Mouse (Mus musculus): ENCODE measurements around the gene Apom. TPM values are rescaled to one million over a fixed set of nuclear protein-coding genes. Genes with fewer than 3 reads are reported as not detected.

The Apom gene
- polyA plus RNA-seq, 1 experiment from 2014 or later: 0.19 TPM

- H3K9me3 ChIP-seq (ENCODE audit: low read length): no peaks in the 10 kb centered on the region
- no peaks in the 10 kb centered on the region for H3K36me3 ChIP-seq (ENCODE audit: insufficient read depth, low read length)
- H3K4me1 ChIP-seq (ENCODE audit: insufficient read depth, low read depth, low read length): no peaks in the 10 kb centered on the region
- no peak for ATAC-seq
- H3K27ac ChIP-seq (ENCODE audit: low read length): no peak overlapping the region
- WGBS: 54% methylated on average over 3 of the region's 3 CpGs
- no peak for TF ChIP-seq EP300 (IDR thresholded peaks at IDR 0.05)
- no peak for TF ChIP-seq CTCF (IDR thresholded peaks at IDR 0.05)
- H3K9ac ChIP-seq (replicated peaks; ENCODE audit: low read depth): no peak overlapping the region
- no peak overlapping the region for H3K4me3 ChIP-seq (ENCODE audit: low read depth, low read length)
- DNase-seq (ENCODE audit: low spot score): no peak
- H3K4me2 ChIP-seq (replicated peaks; ENCODE audit: low read depth, low read length): no peak overlapping the region
- no peaks in the 10 kb centered on the region for H3K27me3 ChIP-seq (replicated peaks; ENCODE audit: insufficient read depth, low read length)
These were observed 47.8 kb downstream of the Apom start for GRCm38 (mm10) chr17:35083929-35084497.

DNA sequence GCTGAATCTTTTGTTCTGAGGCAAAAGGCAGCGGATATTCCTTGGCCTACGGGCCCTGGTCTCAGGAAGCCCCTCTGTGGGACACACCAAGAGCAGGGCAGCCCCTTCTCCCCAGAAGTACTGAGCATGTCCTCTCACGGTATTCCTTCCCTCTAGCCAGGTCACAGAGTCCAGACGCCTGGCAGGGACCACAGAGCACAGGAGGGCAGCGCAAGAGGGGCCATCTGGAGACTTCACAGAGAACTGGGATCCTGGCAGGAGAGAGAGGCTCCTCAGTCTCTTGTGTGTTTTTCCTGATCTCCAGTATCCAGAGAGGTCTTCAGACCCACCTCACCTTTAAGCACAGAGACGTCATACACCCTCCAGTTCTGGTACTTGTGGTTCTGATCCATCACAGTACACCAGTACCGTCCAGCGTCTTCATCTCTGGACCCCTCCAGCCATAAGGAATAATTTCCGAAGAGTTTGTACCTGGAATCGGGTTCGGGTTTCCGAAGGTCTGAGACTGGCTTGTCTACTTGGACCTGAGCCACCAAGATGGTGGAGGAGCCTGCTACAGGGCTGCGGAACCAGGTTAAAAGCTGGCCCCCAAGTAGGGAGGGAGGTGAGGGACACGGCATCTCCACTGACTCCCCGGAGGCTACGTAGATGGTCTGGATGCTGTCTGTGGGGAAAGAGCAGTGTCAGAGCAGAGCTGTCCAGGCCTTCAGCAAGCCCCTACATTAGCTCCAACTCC, 48.8 kb downstream of the Apom start:
- Histone ChIP-seq H3K27ac (ENCODE audit: low read length) (no peak overlapping the region), H3K4me2 (replicated peaks; ENCODE audit: low read depth, low read length) (no peak overlapping the region), H3K4me1 (ENCODE audit: insufficient read depth, low read depth, low read length) (no peaks in the 10 kb centered on the region), H3K36me3 (ENCODE audit: insufficient read depth, low read length) (no peaks in the 10 kb centered on the region), H3K27me3 (replicated peaks; ENCODE audit: insufficient read depth, low read length) (no peaks in the 10 kb centered on the region), H3K4me3 (ENCODE audit: low read depth, low read length) (no peak overlapping the region), H3K9me3 (ENCODE audit: low read length) (no peaks in the 10 kb centered on the region), H3K9ac (replicated peaks; ENCODE audit: low read depth) (no peak overlapping the region)
- 81% methylated on average over 16 of the region's 16 CpGs for WGBS
- TF ChIP-seq CTCF (IDR thresholded peaks at IDR 0.05): no peak
- TF ChIP-seq EP300 (IDR thresholded peaks at IDR 0.05): no peak
- DNase-seq (ENCODE audit: low spot score): no peak
- no peak for ATAC-seq

GRCm38 (mm10) chr17:35080710-35081109, 51.1 kb downstream of the Apom start:
- no peaks in the 10 kb centered on the region for H3K9me3 ChIP-seq (ENCODE audit: low read length)
- H3K9ac ChIP-seq (replicated peaks; ENCODE audit: low read depth): no peak overlapping the region
- WGBS: 85% methylated on average over 4 of the region's 4 CpGs
- H3K4me3 ChIP-seq (ENCODE audit: low read depth, low read length): no peak overlapping the region
- DNase-seq (ENCODE audit: low spot score) (no peak), ATAC-seq (no peak)
- H3K36me3 ChIP-seq (ENCODE audit: insufficient read depth, low read length): no peaks in the 10 kb centered on the region
- no peaks in the 10 kb centered on the region for H3K4me1 ChIP-seq (ENCODE audit: insufficient read depth, low read depth, low read length)
- H3K27me3 ChIP-seq (replicated peaks; ENCODE audit: insufficient read depth, low read length): no peaks in the 10 kb centered on the region
- H3K4me2 ChIP-seq (replicated peaks; ENCODE audit: low read depth, low read length): no peak overlapping the region
- H3K27ac ChIP-seq (ENCODE audit: low read length): no peak overlapping the region
- TF ChIP-seq EP300 (IDR thresholded peaks at IDR 0.05): no peak
- TF ChIP-seq CTCF (IDR thresholded peaks at IDR 0.05): no peak

GRCm38 (mm10) chr17:35080248-35080647, 51.6 kb downstream of the Apom start:
- Histone ChIP-seq H3K9ac (replicated peaks; ENCODE audit: low read depth) (no peak overlapping the region), H3K4me2 (replicated peaks; ENCODE audit: low read depth, low read length) (no peak overlapping the region), H3K27me3 (replicated peaks; ENCODE audit: insufficient read depth, low read length) (no peaks in the 10 kb centered on the region), H3K36me3 (ENCODE audit: insufficient read depth, low read length) (no peaks in the 10 kb centered on the region), H3K4me1 (ENCODE audit: insufficient read depth, low read depth, low read length) (no peaks in the 10 kb centered on the region), H3K27ac (ENCODE audit: low read length) (no peak overlapping the region), H3K4me3 (ENCODE audit: low read depth, low read length) (no peak overlapping the region), H3K9me3 (ENCODE audit: low read length) (no peaks in the 10 kb centered on the region)
- ATAC-seq: no peak
- no peak for DNase-seq (ENCODE audit: low spot score)
- 54% methylated on average over 6 of the region's 6 CpGs for WGBS
- no peak for TF ChIP-seq CTCF (IDR thresholded peaks at IDR 0.05)
- TF ChIP-seq EP300 (IDR thresholded peaks at IDR 0.05): no peak

GRCm38 (mm10) chr17:35079778-35080177, 52.1 kb downstream of the Apom start:
- no peak for ATAC-seq

More at GRCm38 (mm10) chr17:35079778-35080177, 52.1 kb downstream of the Apom start:
- H3K4me1 ChIP-seq (ENCODE audit: insufficient read depth, low read depth, low read length): no peaks in the 10 kb centered on the region
- no peaks in the 10 kb centered on the region for H3K27me3 ChIP-seq (replicated peaks; ENCODE audit: insufficient read depth, low read length)
- TF ChIP-seq EP300 (IDR thresholded peaks at IDR 0.05) (no peak), CTCF (IDR thresholded peaks at IDR 0.05) (no peak)
- H3K9me3 ChIP-seq (ENCODE audit: low read length): no peaks in the 10 kb centered on the region
- no peak overlapping the region for H3K4me3 ChIP-seq (ENCODE audit: low read depth, low read length)
- H3K36me3 ChIP-seq (ENCODE audit: insufficient read depth, low read length): no peaks in the 10 kb centered on the region
- no peak for DNase-seq (ENCODE audit: low spot score)
- no peak overlapping the region for H3K27ac ChIP-seq (ENCODE audit: low read length)
- no peak overlapping the region for H3K9ac ChIP-seq (replicated peaks; ENCODE audit: low read depth)
- 39% methylated on average over 9 of the region's 9 CpGs for WGBS
- no peak overlapping the region for H3K4me2 ChIP-seq (replicated peaks; ENCODE audit: low read depth, low read length)

Other genes starting within 250 kb of the Apom start
- 11.7 and 13.6 TPM in 2 replicates for gene C2, start 233.8 kb downstream of the Apom start, polyA plus RNA-seq (2015; fragmentation: Nextera tagmentation; extraction: Ambion mirVana)
- 28.7 and 35.6 TPM in 2 replicates for gene Ehmt2, start 233.6 kb downstream of the Apom start, polyA plus RNA-seq (2015; fragmentation: Nextera tagmentation; extraction: Ambion mirVana)
- gene Slc44a4, start 217.6 kb downstream of the Apom start, polyA plus RNA-seq (2015; fragmentation: Nextera tagmentation; extraction: Ambion mirVana): 7.0 and 7.3 TPM in 2 replicates
- gene Neu1, start 200.8 kb downstream of the Apom start, polyA plus RNA-seq (2015; fragmentation: Nextera tagmentation; extraction: Ambion mirVana): 31.9 and 34.2 TPM in 2 replicates
- gene Hspa1b, start 172.8 kb downstream of the Apom start, polyA plus RNA-seq (2015; fragmentation: Nextera tagmentation; extraction: Ambion mirVana): 0.35 and 0.50 TPM in 2 replicates
- gene Gm20481, start 162.1 kb downstream of the Apom start, polyA plus RNA-seq (2015; fragmentation: Nextera tagmentation; extraction: Ambion mirVana): not detected in 2 replicates
- gene Hspa1a, start 159.9 kb downstream of the Apom start, polyA plus RNA-seq (2015; fragmentation: Nextera tagmentation; extraction: Ambion mirVana): 8.2 and 11.9 TPM in 2 replicates
- gene Hspa1l, start 159.3 kb downstream of the Apom start, polyA plus RNA-seq (2015; fragmentation: Nextera tagmentation; extraction: Ambion mirVana): 0.70 and 0.79 TPM in 2 replicates
- gene Lsm2, start 150.2 kb downstream of the Apom start, polyA plus RNA-seq (2015; fragmentation: Nextera tagmentation; extraction: Ambion mirVana): 47.3 and 55.4 TPM in 2 replicates
- gene Vars, start 131.1 kb downstream of the Apom start, polyA plus RNA-seq (2015; fragmentation: Nextera tagmentation; extraction: Ambion mirVana): 24.6 and 24.7 TPM in 2 replicates
- gene Vwa7, start 115.5 kb downstream of the Apom start, polyA plus RNA-seq (2015; fragmentation: Nextera tagmentation; extraction: Ambion mirVana): 0.30 and 0.36 TPM in 2 replicates
- 1.7 TPM in 2 replicates for gene Sapcd1, start 104.0 kb downstream of the Apom start, polyA plus RNA-seq (2015; fragmentation: Nextera tagmentation; extraction: Ambion mirVana)
- gene Msh5, start 85.3 kb downstream of the Apom start, polyA plus RNA-seq (2015; fragmentation: Nextera tagmentation; extraction: Ambion mirVana): 1.8 and 2.4 TPM in 2 replicates
- gene Clic1, start 82.1 kb downstream of the Apom start, polyA plus RNA-seq (2015; fragmentation: Nextera tagmentation; extraction: Ambion mirVana): 343 and 355 TPM in 2 replicates
- 238 and 247 TPM in 2 replicates for gene Ddah2, start 73.0 kb downstream of the Apom start, polyA plus RNA-seq (2015; fragmentation: Nextera tagmentation; extraction: Ambion mirVana)
- 3.5 and 4.9 TPM in 2 replicates for gene Ly6g6c, start 66.7 kb downstream of the Apom start, polyA plus RNA-seq (2015; fragmentation: Nextera tagmentation; extraction: Ambion mirVana)
- gene Mpig6b, start 65.9 kb downstream of the Apom start, polyA plus RNA-seq (2015; fragmentation: Nextera tagmentation; extraction: Ambion mirVana): 2.1 and 2.3 TPM in 2 replicates
- 2.8 and 3.1 TPM in 2 replicates for gene Ly6g6e, start 55.1 kb downstream of the Apom start, polyA plus RNA-seq (2015; fragmentation: Nextera tagmentation; extraction: Ambion mirVana)
- 14.4 and 14.7 TPM in 2 replicates for gene Ly6g6d, start 54.0 kb downstream of the Apom start, polyA plus RNA-seq (2015; fragmentation: Nextera tagmentation; extraction: Ambion mirVana)
- 0.71 and 0.74 TPM in 2 replicates for gene Ly6g6f, start 46.4 kb downstream of the Apom start, polyA plus RNA-seq (2015; fragmentation: Nextera tagmentation; extraction: Ambion mirVana)
- gene Abhd16a, start 42.8 kb downstream of the Apom start, polyA plus RNA-seq (2015; fragmentation: Nextera tagmentation; extraction: Ambion mirVana): 104 and 111 TPM in 2 replicates
- not detected in 2 replicates for gene Ly6g5c, start 23.8 kb downstream of the Apom start, polyA plus RNA-seq (2015; fragmentation: Nextera tagmentation; extraction: Ambion mirVana)
- gene Ly6g5b, start 16.6 kb downstream of the Apom start, polyA plus RNA-seq (2015; fragmentation: Nextera tagmentation; extraction: Ambion mirVana): 0.60 and 0.69 TPM in 2 replicates
- gene Gpank1, start 10.6 kb downstream of the Apom start, polyA plus RNA-seq (2015; fragmentation: Nextera tagmentation; extraction: Ambion mirVana): 16.0 and 18.5 TPM in 2 replicates
- 203 and 207 TPM in 2 replicates for gene Csnk2b, start 10.0 kb downstream of the Apom start, polyA plus RNA-seq (2015; fragmentation: Nextera tagmentation; extraction: Ambion mirVana)
- gene D17H6S53E, start 5.7 kb downstream of the Apom start, polyA plus RNA-seq (2015; fragmentation: Nextera tagmentation; extraction: Ambion mirVana): 14.4 and 16.3 TPM in 2 replicates
- gene Bag6, start 3.1 kb upstream of the Apom start, polyA plus RNA-seq (2015; fragmentation: Nextera tagmentation; extraction: Ambion mirVana): 34.8 and 35.8 TPM in 2 replicates
- 74.1 and 86.0 TPM in 2 replicates for gene Prrc2a, start 32.8 kb upstream of the Apom start, polyA plus RNA-seq (2015; fragmentation: Nextera tagmentation; extraction: Ambion mirVana)
- 9.9 and 10.3 TPM in 2 replicates for gene Aif1, start 44.0 kb upstream of the Apom start, polyA plus RNA-seq (2015; fragmentation: Nextera tagmentation; extraction: Ambion mirVana)
- 24.8 and 27.5 TPM in 2 replicates for gene Lst1, start 56.4 kb upstream of the Apom start, polyA plus RNA-seq (2015; fragmentation: Nextera tagmentation; extraction: Ambion mirVana)
- 2.3 and 3.0 TPM in 2 replicates for gene Ltb, start 62.4 kb upstream of the Apom start, polyA plus RNA-seq (2015; fragmentation: Nextera tagmentation; extraction: Ambion mirVana)
- gene Tnf, start 70.0 kb upstream of the Apom start, polyA plus RNA-seq (2015; fragmentation: Nextera tagmentation; extraction: Ambion mirVana): 0.95 and 3.7 TPM in 2 replicates
- 0.11 TPM in 1 of 2 replicates, not detected in the other for gene Lta, start 73.3 kb upstream of the Apom start, polyA plus RNA-seq (2015; fragmentation: Nextera tagmentation; extraction: Ambion mirVana)
- 0.60 TPM in 1 of 2 replicates, not detected in the other for gene Gm16181, start 88.8 kb upstream of the Apom start, polyA plus RNA-seq (2015; fragmentation: Nextera tagmentation; extraction: Ambion mirVana)
- gene Atp6v1g2, start 101.6 kb upstream of the Apom start, polyA plus RNA-seq (2015; fragmentation: Nextera tagmentation; extraction: Ambion mirVana): 4.7 and 6.1 TPM in 2 replicates
- gene Nfkbil1, start 103.7 kb upstream of the Apom start, polyA plus RNA-seq (2015; fragmentation: Nextera tagmentation; extraction: Ambion mirVana): 11.2 and 12.2 TPM in 2 replicates
- 161 and 170 TPM in 2 replicates for gene Ddx39b, start 109.7 kb upstream of the Apom start, polyA plus RNA-seq (2015; fragmentation: Nextera tagmentation; extraction: Ambion mirVana)
- gene H2-D1, start 130.7 kb upstream of the Apom start, polyA plus RNA-seq (2015; fragmentation: Nextera tagmentation; extraction: Ambion mirVana): 530 and 579 TPM in 2 replicates
- 0.11 and 0.19 TPM in 2 replicates for gene H2-Q1, start 188.4 kb upstream of the Apom start, polyA plus RNA-seq (2015; fragmentation: Nextera tagmentation; extraction: Ambion mirVana)
- 10.3 and 10.4 TPM in 2 replicates for gene H2-Q2, start 210.2 kb upstream of the Apom start, polyA plus RNA-seq (2015; fragmentation: Nextera tagmentation; extraction: Ambion mirVana)
- 8.1 and 8.9 TPM in 2 replicates for gene H2-Q4, start 247.6 kb upstream of the Apom start, polyA plus RNA-seq (2015; fragmentation: Nextera tagmentation; extraction: Ambion mirVana)